Mouse (Mus musculus) neural tube, embryonic 14.5 days (tissue): ENCODE data around the gene Nudt15. TPM values are rescaled to one million over a fixed set of nuclear protein-coding genes. Genes with fewer than 3 reads are reported as not detected.
"Not testable (repeated sequence)": the region's sequence is repeated elsewhere in the genome, so short reads cannot be mapped to it uniquely, and the experiment has no call there.

ENCODE experiments used
- ATAC-seq: fragments of 200-750 bp; cut with Nextera tagmentation; 2 replicates; pipeline ENCODE4 v1.8.0; 2017; ENCODE audit warnings: low read depth, mild to moderate bottlenecking, moderate TSS enrichment, moderate library complexity
- H3K27ac ChIP-seq: fragments of 300-500 bp; sonication (generic); 2 replicates; pipeline ENCODE4 v1.5.1; 2014; ENCODE audit warnings: low read depth, mild to moderate bottlenecking, control low read depth, low read length, moderate library complexity, mixed read lengths
- H3K27me3 ChIP-seq: fragments of 300-500 bp; sonication (generic); 2 replicates; pipeline ENCODE4 v1.6.1; 2014; ENCODE audit warnings: low read length; ENCODE audit not compliant: control insufficient read depth, insufficient read depth
- H3K36me3 ChIP-seq: fragments of 300-500 bp; sonication (generic); 2 replicates; pipeline ENCODE4 v1.6.1; 2014; ENCODE audit warnings: low read length, mixed read lengths; ENCODE audit not compliant: control insufficient read depth, insufficient read depth
- H3K4me1 ChIP-seq: fragments of 300-500 bp; sonication (generic); 2 replicates; pipeline ENCODE4 v1.6.1; 2014; ENCODE audit warnings: low read length; ENCODE audit not compliant: control insufficient read depth, insufficient read depth
- H3K4me2 ChIP-seq: fragments of 300-500 bp; sonication (generic); 2 replicates; pipeline ENCODE4 v1.6.1; 2014; ENCODE audit warnings: mild to moderate bottlenecking, low read depth, low read length, control low read depth
- H3K4me3 ChIP-seq: fragments of 300-500 bp; sonication (generic); 2 replicates; pipeline ENCODE4 v1.5.1; 2014; ENCODE audit warnings: low read depth, low read length, control low read depth, mixed read lengths
- H3K9ac ChIP-seq: fragments of 300-500 bp; sonication (generic); replicated peaks from 2 replicates; pipeline ENCODE4 v1.6.1; 2014; ENCODE audit warnings: low read depth, mild to moderate bottlenecking, control low read depth, low read length, mixed read lengths
- H3K9me3 ChIP-seq: fragments of 300-500 bp; sonication (generic); 2 replicates; pipeline ENCODE4 v1.6.1; 2016; ENCODE audit warnings: low read length; ENCODE audit not compliant: control insufficient read depth
- WGBS: fragments of 180-500 bp; shearing (Covaris S2); extraction: QIAGEN DNeasy Blood & Tissue Kit; methylation state at CpG from one replicate; pipeline ENCODE4 v1.1.7; 2014; 5-methylcytosine and 5-hydroxymethylcytosine counted together
- polyA plus RNA-seq: library from polyadenylated mRNA; unstranded; fragments of >200 nt; fragmentation: Nextera tagmentation; extraction: Ambion mirVana; gene quantifications from 2 replicates; pipeline ENCODE4 v1.2.1, GENCODE M21; 2014

Gene Nudt15
- polyA plus RNA-seq: 10.5 and 14.6 TPM in 2 replicates

- H3K4me1 ChIP-seq: no peaks in the 10 kb centered on the region
- WGBS: 95% methylated on average over 3 of the region's 3 CpGs
- no peak within 1 kb of the TSS for H3K27ac ChIP-seq
- H3K9ac ChIP-seq: no peak within 1 kb of the TSS
- no peaks in the 10 kb centered on the region for H3K36me3 ChIP-seq
- H3K27me3 ChIP-seq: no peaks in the 10 kb centered on the region
- no peak within 1 kb of the TSS for H3K4me3 ChIP-seq
- no peak for ATAC-seq
- H3K4me2 ChIP-seq: no peak within 1 kb of the TSS
- no peaks in the 10 kb centered on the region for H3K9me3 ChIP-seq
These were observed at the start of gene Nudt15 for GRCm38 (mm10) chr14:73548051-73548450. Nudt15 (minus strand) TSS chr14:73548242.

GRCm38 (mm10) chr14:73592166-73592565 is 44.1 kb upstream of the Nudt15 start:
- H3K27ac ChIP-seq: no peak overlapping the region
- H3K4me2 ChIP-seq: no peak overlapping the region
- no peaks in the 10 kb centered on the region for H3K9me3 ChIP-seq
- H3K9ac ChIP-seq: no peak overlapping the region
- no peak for ATAC-seq
- H3K4me3 ChIP-seq: no peak overlapping the region
- WGBS: 70% methylated on average over 1 of the region's 1 CpGs
- H3K27me3 ChIP-seq: no peaks in the 10 kb centered on the region
- H3K4me1 ChIP-seq: no peaks in the 10 kb centered on the region
- peaks cover 10% of the 10 kb centered on the region; the same call in 1 of the 2 replicates for H3K36me3 ChIP-seq

GRCm38 (mm10) chr14:73588080-73588479 is 40.0 kb upstream of the Nudt15 start:
- no peak overlapping the region for H3K4me2 ChIP-seq
- no peak overlapping the region for H3K4me3 ChIP-seq
- WGBS: 83% methylated on average over 1 of the region's 1 CpGs
- ATAC-seq: no peak
- no peak overlapping the region for H3K27ac ChIP-seq
- H3K9ac ChIP-seq: no peak overlapping the region
- no peaks in the 10 kb centered on the region for H3K27me3 ChIP-seq
- no peaks in the 10 kb centered on the region; the same call in 1 of the 2 replicates for H3K36me3 ChIP-seq
- no peaks in the 10 kb centered on the region for H3K9me3 ChIP-seq
- H3K4me1 ChIP-seq: no peaks in the 10 kb centered on the region

GRCm38 (mm10) chr14:73576336-73576735 is 28.3 kb upstream of the Nudt15 start:
- Histone ChIP-seq H3K4me1 (no peaks in the 10 kb centered on the region), H3K4me2 (no peak overlapping the region), H3K27me3 (no peaks in the 10 kb centered on the region), H3K9ac (no peak overlapping the region), H3K4me3 (no peak overlapping the region), H3K27ac (no peak overlapping the region), H3K36me3 (no peaks in the 10 kb centered on the region), H3K9me3 (no peaks in the 10 kb centered on the region)
- no peak for ATAC-seq

GRCm38 (mm10) chr14:73574053-73574452 is 26.0 kb upstream of the Nudt15 start:
- Histone ChIP-seq H3K4me2 (no peak overlapping the region), H3K4me3 (no peak overlapping the region), H3K9ac (no peak overlapping the region), H3K4me1 (no peaks in the 10 kb centered on the region), H3K27ac (no peak overlapping the region), H3K27me3 (no peaks in the 10 kb centered on the region), H3K36me3 (peaks cover 2% of the 10 kb centered on the region; the same call in 1 of the 2 replicates), H3K9me3 (no peaks in the 10 kb centered on the region)
- WGBS: 96% methylated on average over 5 of the region's 5 CpGs
- no peak for ATAC-seq

GRCm38 (mm10) chr14:73571143-73571542 is 23.1 kb upstream of the Nudt15 start:
- ATAC-seq: no peak
- no peaks in the 10 kb centered on the region for H3K27me3 ChIP-seq
- 94% methylated on average over 4 of the region's 4 CpGs for WGBS
- H3K9me3 ChIP-seq: no peaks in the 10 kb centered on the region
- H3K4me1 ChIP-seq: no peaks in the 10 kb centered on the region
- no peak overlapping the region for H3K9ac ChIP-seq
- no peak overlapping the region for H3K27ac ChIP-seq
- H3K4me2 ChIP-seq: no peak overlapping the region
- H3K4me3 ChIP-seq: no peak overlapping the region
- peaks cover 2% of the 10 kb centered on the region for H3K36me3 ChIP-seq

- H3K4me2 ChIP-seq, H3K9ac ChIP-seq, H3K27ac ChIP-seq, H3K27me3 ChIP-seq, ATAC-seq, H3K36me3 ChIP-seq, H3K9me3 ChIP-seq, H3K4me3 ChIP-seq, H3K4me1 ChIP-seq: not testable (repeated sequence)
- WGBS: 96% methylated on average over 4 of the region's 4 CpGs
These were observed 21.8 kb upstream of the Nudt15 start for GRCm38 (mm10) chr14:73569831-73570230.

- peak overlapping the region; percentile 77 for H3K4me2 ChIP-seq
- peak overlapping the region; percentile 60 for H3K27ac ChIP-seq
- no peak; the same call in none of the 2 replicates for ATAC-seq
- H3K9ac ChIP-seq: peak overlapping the region; percentile 92
- no peaks in the 10 kb centered on the region for H3K9me3 ChIP-seq
- WGBS: under 1% methylated on average over 10 of the region's 10 CpGs
- peaks cover 6% of the 10 kb centered on the region for H3K4me1 ChIP-seq
- H3K36me3 ChIP-seq: no peaks in the 10 kb centered on the region
- peak overlapping the region; percentile 85 for H3K4me3 ChIP-seq
- H3K27me3 ChIP-seq: no peaks in the 10 kb centered on the region
These were observed 5.2 kb upstream of the Nudt15 start for GRCm38 (mm10) chr14:73553122-73553696.

- Histone ChIP-seq H3K9ac (peak overlapping the region; percentile 92), H3K4me3 (peak overlapping the region; percentile 85), H3K4me1 (peaks cover 6% of the 10 kb centered on the region), H3K27ac (peak overlapping the region; percentile 60), H3K9me3 (no peaks in the 10 kb centered on the region), H3K36me3 (no peaks in the 10 kb centered on the region), H3K4me2 (peak overlapping the region; percentile 77), H3K27me3 (no peaks in the 10 kb centered on the region)
- 4% methylated on average over 61 of the region's 61 CpGs for WGBS
- ATAC-seq: peak; percentile 96
These were observed 4.5 kb upstream of the Nudt15 start for GRCm38 (mm10) chr14:73552341-73553121.
